Mouse (Mus musculus): Measurements from ENCODE around the gene Tmem219. TPM values are rescaled to one million over a fixed set of nuclear protein-coding genes. Genes with fewer than 3 reads are reported as not detected.
A peak's percentile ranks its signal among the peaks of the same experiment; 100 is the strongest.

The Tmem219 gene
- total RNA-seq, 1 experiment: 14.7 TPM

- H3K9ac ChIP-seq (ENCODE audit: insufficient read depth, low read depth, low read length, poor library complexity, severe bottlenecking): no peak overlapping the region; the same call in 1 of the 2 replicates
Observed at GRCm38 (mm10) chr7:126851192-126851591, 71.5 kb downstream of the Tmem219 start.

GRCm38 (mm10) chr7:126850161-126850560 lies 72.6 kb downstream of the Tmem219 start:
- H3K4me3 ChIP-seq (ENCODE audit: insufficient read depth in 1 of 2, low read depth in 1 of 2, low read length in 2 of 2, poor library complexity in 1 of 2, severe bottlenecking in 1 of 2): no peak overlapping the region
- TF ChIP-seq MAFK (IDR thresholded peaks at IDR 0.05; ENCODE audit: insufficient read depth, low read depth, low read length) (no peak), ZNF384 (IDR thresholded peaks at IDR 0.05; ENCODE audit: low read depth, low read length) (no peak), ZC3H11A (IDR thresholded peaks at IDR 0.05; ENCODE audit: borderline replicate concordance, low read depth, low read length) (no peak), HCFC1 (IDR thresholded peaks at IDR 0.05; ENCODE audit: borderline replicate concordance, insufficient read depth, low read length) (no peak), CHD2 (IDR thresholded peaks at IDR 0.05; ENCODE audit: low read depth, low read length) (no peak)
- H3K27ac ChIP-seq (ENCODE audit: insufficient read depth, low read depth, low read length, poor library complexity, severe bottlenecking): no peak overlapping the region
- peaks cover 4 to 31% of the 10 kb centered on the region in 2 experiments; a peak in 3 of 4 replicates for H3K4me1 ChIP-seq (ENCODE audit: control insufficient read depth in 2 of 2, insufficient read depth in 2 of 2, low read length in 2 of 2, poor library complexity in 1 of 2)
- H3K9me3 ChIP-seq (ENCODE audit: control insufficient read depth, insufficient read depth, low read depth, low read length): no peaks in the 10 kb centered on the region
- no peak overlapping the region for H3K9ac ChIP-seq (ENCODE audit: insufficient read depth, low read depth, low read length, poor library complexity, severe bottlenecking)
- DNase-seq (ENCODE audit: low read depth, low spot score): no peak
- in situ Hi-C loops (cut with MboI; ENCODE audit: low sequenced_read_pairs in 2 of 2, unreplicated experiment in 2 of 2): no loop called here
- peaks cover 38% of the 10 kb centered on the region for H3K36me3 ChIP-seq (ENCODE audit: control insufficient read depth, insufficient read depth, low read length, poor library complexity, severe bottlenecking)

More at GRCm38 (mm10) chr7:126851192-126851591, 71.5 kb downstream of the Tmem219 start:
- Histone ChIP-seq H3K36me3 (ENCODE audit: control insufficient read depth, insufficient read depth, low read length, poor library complexity, severe bottlenecking) (peaks cover 48% of the 10 kb centered on the region), H3K9me3 (ENCODE audit: control insufficient read depth, insufficient read depth, low read depth, low read length) (no peaks in the 10 kb centered on the region), H3K27ac (ENCODE audit: insufficient read depth, low read depth, low read length, poor library complexity, severe bottlenecking) (no peak overlapping the region), H3K4me1 (ENCODE audit: control insufficient read depth in 2 of 2, insufficient read depth in 2 of 2, low read length in 2 of 2, poor library complexity in 1 of 2) (peaks cover 6 to 35% of the 10 kb centered on the region in 2 experiments), H3K4me3 (ENCODE audit: insufficient read depth in 1 of 2, low read depth in 1 of 2, low read length in 2 of 2, poor library complexity in 1 of 2, severe bottlenecking in 1 of 2) (no peak overlapping the region)
- no peak for TF ChIP-seq ZC3H11A (IDR thresholded peaks at IDR 0.05; ENCODE audit: borderline replicate concordance, low read depth, low read length)
- TF ChIP-seq CHD2 (IDR thresholded peaks at IDR 0.05; ENCODE audit: low read depth, low read length): no peak
- in situ Hi-C loops (cut with MboI; ENCODE audit: low sequenced_read_pairs in 2 of 2, unreplicated experiment in 2 of 2): no loop called here
- no peak for DNase-seq (ENCODE audit: low read depth, low spot score)

GRCm38 (mm10) chr7:126848794-126849193 lies 73.9 kb downstream of the Tmem219 start:
- H3K4me1 ChIP-seq (ENCODE audit: control insufficient read depth in 2 of 2, insufficient read depth in 2 of 2, low read length in 2 of 2, poor library complexity in 1 of 2): peaks cover 0 to 23% of the 10 kb centered on the region in 2 experiments; a peak in 2 of 4 replicates
- in situ Hi-C loops (cut with MboI; ENCODE audit: low sequenced_read_pairs in 2 of 2, unreplicated experiment in 2 of 2): no loop called here
- no peak overlapping the region for H3K27ac ChIP-seq (ENCODE audit: insufficient read depth, low read depth, low read length, poor library complexity, severe bottlenecking)

GRCm38 (mm10) chr7:126847421-126848398 lies 75.0 kb downstream of the Tmem219 start:
- H3K9ac ChIP-seq (ENCODE audit: insufficient read depth, low read depth, low read length, poor library complexity, severe bottlenecking): peak overlapping the region; percentile 52
- TF ChIP-seq HCFC1 (IDR thresholded peaks at IDR 0.05; ENCODE audit: borderline replicate concordance, insufficient read depth, low read length) (no peak), CHD2 (IDR thresholded peaks at IDR 0.05; ENCODE audit: low read depth, low read length) (no peak), ZNF384 (IDR thresholded peaks at IDR 0.05; ENCODE audit: low read depth, low read length) (no peak), ZC3H11A (IDR thresholded peaks at IDR 0.05; ENCODE audit: borderline replicate concordance, low read depth, low read length) (no peak), MAFK (IDR thresholded peaks at IDR 0.05; ENCODE audit: insufficient read depth, low read depth, low read length) (no peak)
- in situ Hi-C loops (cut with MboI; ENCODE audit: low sequenced_read_pairs in 2 of 2, unreplicated experiment in 2 of 2): no loop called here
- DNase-seq (ENCODE audit: low read depth, low spot score): no peak
- H3K36me3 ChIP-seq (ENCODE audit: control insufficient read depth, insufficient read depth, low read length, poor library complexity, severe bottlenecking): peaks cover 14% of the 10 kb centered on the region
- H3K9me3 ChIP-seq (ENCODE audit: control insufficient read depth, insufficient read depth, low read depth, low read length): no peaks in the 10 kb centered on the region
- H3K4me1 ChIP-seq (ENCODE audit: control insufficient read depth in 2 of 2, insufficient read depth in 2 of 2, low read length in 2 of 2, poor library complexity in 1 of 2): peaks cover 0 to 19% of the 10 kb centered on the region in 2 experiments; a peak in 2 of 4 replicates
- no peak overlapping the region for H3K27ac ChIP-seq (ENCODE audit: insufficient read depth, low read depth, low read length, poor library complexity, severe bottlenecking)
- peak overlapping the region; percentile 63 to 80 for H3K4me3 ChIP-seq (ENCODE audit: insufficient read depth in 1 of 2, low read depth in 1 of 2, low read length in 2 of 2, poor library complexity in 1 of 2, severe bottlenecking in 1 of 2)

More at GRCm38 (mm10) chr7:126848794-126849193, 73.9 kb downstream of the Tmem219 start:
- Histone ChIP-seq H3K4me3 (ENCODE audit: insufficient read depth in 1 of 2, low read depth in 1 of 2, low read length in 2 of 2, poor library complexity in 1 of 2, severe bottlenecking in 1 of 2) (peak overlapping the region; percentile 63 to 80; a peak in 3 of 4 replicates), H3K36me3 (ENCODE audit: control insufficient read depth, insufficient read depth, low read length, poor library complexity, severe bottlenecking) (peaks cover 25% of the 10 kb centered on the region), H3K9ac (ENCODE audit: insufficient read depth, low read depth, low read length, poor library complexity, severe bottlenecking) (peak overlapping the region; percentile 26; the same call in 1 of the 2 replicates), H3K9me3 (ENCODE audit: control insufficient read depth, insufficient read depth, low read depth, low read length) (no peaks in the 10 kb centered on the region)
- TF ChIP-seq ZNF384 (IDR thresholded peaks at IDR 0.05; ENCODE audit: low read depth, low read length) (no peak), ZC3H11A (IDR thresholded peaks at IDR 0.05; ENCODE audit: borderline replicate concordance, low read depth, low read length) (no peak), CHD2 (IDR thresholded peaks at IDR 0.05; ENCODE audit: low read depth, low read length) (no peak), HCFC1 (IDR thresholded peaks at IDR 0.05; ENCODE audit: borderline replicate concordance, insufficient read depth, low read length) (no peak), MAFK (IDR thresholded peaks at IDR 0.05; ENCODE audit: insufficient read depth, low read depth, low read length) (no peak)
- DNase-seq (ENCODE audit: low read depth, low spot score): no peak
